Mouse (Mus musculus) gastrocnemius, postnatal 10 days (tissue): ENCODE measurements around the gene Rab4a. TPM values are rescaled to one million over a fixed set of nuclear protein-coding genes. Genes with fewer than 3 reads are reported as not detected.

Experiments used
- DNase-seq: peaks from one replicate; pipeline ENCODE4 v3.0.0; 2021; ENCODE audit warnings: mixed read lengths
- total RNA-seq, 2 experiments: library from RNA; stranded (reverse); gene quantifications; 2 replicates each; pipeline ENCODE4 v1.2.3; 2021

The Rab4a gene
- total RNA-seq, 2 experiments from 2014 or later, result 11.7 to 14.1 TPM

DNA sequence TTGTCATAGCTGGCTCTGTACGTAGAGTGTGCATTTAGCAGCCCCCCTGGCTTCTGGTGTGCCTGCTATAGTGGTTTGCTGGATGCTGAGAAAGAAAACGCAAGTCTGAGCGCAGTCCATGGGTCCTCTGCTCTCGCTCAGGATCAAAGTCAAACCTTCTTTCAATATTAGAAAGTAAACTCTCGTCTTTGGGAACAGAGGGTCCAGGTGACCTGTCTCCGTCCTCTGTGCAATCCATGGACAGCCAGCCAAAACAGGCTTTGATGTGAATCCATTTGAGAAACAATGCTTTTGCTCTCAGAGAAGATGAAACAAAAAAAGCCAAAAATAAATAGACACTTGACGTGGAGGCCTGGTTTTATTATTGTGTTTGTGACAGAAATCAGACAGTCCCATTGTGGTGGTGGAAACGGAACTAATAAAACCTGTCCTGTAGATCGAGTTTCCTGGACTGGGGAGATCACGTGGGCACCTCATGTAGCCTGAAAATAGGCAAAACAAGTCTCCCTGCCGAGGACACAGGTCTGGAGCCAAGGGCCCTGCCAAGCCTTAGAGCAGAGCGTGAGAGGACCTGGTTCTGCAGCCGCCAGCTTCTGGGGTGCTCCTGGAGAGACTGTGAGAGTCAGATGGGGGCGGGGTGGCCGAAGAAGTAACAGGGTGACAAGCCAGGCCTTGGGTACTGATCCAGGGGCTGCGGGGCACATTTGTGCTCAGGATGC lies 7.5 kb downstream of the Rab4a start:
- no peak for DNase-seq

DNA sequence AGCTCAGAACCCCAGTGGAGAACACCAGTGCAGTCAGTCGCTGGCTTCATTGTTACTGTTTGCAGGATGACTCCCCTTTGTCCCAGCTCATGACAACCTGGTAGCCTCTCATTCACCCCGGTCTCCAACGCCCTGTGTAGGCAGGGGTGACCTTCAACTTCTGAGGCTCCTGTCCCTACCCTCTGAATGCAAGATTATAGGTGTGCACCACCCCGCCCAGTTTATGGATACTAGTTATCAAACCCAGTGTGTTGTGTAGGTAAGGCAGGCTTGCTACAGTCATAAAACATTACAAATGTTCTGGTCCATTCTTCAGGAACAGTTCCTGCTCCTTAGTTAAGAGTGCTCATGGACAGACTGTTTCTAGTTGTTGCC lies 8.1 kb downstream of the Rab4a start:
- DNase-seq, result no peak

DNA sequence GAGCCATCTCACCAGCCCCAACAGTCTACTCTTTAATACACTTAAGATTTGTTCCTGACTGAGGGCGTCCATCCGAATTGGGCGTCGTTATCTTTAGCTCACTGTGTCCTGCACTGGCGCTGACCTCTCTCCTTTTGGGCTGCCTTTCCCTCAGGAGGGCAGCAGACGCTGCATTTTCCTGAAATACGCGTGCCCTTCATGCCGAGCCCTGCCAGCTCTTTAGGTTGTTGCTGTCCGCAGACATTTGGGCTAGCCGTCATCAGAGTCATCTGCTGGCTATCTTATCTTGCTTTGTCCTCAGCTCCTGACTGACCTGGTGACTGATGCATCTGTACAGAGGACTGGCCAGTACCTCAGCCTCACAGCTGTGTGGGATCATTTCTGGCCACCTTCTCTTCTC lies 9.5 kb downstream of the Rab4a start:
- DNase-seq, result no peak

DNA sequence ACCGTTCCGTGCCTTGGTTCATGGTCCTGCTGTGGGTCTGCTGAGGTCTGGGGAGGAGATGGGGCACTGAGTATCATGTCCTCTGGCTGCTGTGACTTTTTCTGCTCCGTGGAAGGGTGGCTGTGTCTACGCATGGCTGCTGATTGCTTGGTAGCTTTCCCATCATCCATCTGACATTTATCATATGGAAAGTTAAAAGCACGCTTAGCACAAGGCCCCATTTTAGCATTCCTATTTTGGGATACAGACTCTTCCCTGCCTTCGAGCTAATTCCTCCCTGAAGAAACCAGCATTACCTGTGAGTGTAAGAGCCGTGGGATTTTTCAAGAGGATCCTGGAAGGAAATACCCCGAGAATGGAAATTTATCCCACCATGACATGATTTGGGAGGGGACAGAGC lies 11.2 kb downstream of the Rab4a start:
- no peak for DNase-seq

DNA sequence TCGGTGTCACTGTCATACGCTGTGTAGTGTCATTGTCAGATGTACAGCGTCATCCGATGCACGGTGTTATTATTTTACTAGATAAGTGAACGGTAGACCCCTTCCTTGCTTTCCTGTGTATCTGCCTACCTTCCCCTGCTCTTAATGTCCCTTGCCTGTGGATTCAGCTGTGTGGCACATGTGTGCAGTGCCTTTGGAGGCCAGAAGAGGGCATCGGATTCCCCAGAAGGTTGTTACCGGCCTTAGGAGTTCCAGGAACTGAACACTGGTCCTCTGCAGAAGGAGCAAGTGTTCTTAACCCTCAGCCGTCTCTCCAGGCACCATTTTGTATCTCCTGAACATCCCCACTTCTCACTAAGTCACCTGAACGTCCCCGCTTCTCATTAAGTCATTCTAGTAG lies 12.0 kb downstream of the Rab4a start:
- no peak for DNase-seq

DNA sequence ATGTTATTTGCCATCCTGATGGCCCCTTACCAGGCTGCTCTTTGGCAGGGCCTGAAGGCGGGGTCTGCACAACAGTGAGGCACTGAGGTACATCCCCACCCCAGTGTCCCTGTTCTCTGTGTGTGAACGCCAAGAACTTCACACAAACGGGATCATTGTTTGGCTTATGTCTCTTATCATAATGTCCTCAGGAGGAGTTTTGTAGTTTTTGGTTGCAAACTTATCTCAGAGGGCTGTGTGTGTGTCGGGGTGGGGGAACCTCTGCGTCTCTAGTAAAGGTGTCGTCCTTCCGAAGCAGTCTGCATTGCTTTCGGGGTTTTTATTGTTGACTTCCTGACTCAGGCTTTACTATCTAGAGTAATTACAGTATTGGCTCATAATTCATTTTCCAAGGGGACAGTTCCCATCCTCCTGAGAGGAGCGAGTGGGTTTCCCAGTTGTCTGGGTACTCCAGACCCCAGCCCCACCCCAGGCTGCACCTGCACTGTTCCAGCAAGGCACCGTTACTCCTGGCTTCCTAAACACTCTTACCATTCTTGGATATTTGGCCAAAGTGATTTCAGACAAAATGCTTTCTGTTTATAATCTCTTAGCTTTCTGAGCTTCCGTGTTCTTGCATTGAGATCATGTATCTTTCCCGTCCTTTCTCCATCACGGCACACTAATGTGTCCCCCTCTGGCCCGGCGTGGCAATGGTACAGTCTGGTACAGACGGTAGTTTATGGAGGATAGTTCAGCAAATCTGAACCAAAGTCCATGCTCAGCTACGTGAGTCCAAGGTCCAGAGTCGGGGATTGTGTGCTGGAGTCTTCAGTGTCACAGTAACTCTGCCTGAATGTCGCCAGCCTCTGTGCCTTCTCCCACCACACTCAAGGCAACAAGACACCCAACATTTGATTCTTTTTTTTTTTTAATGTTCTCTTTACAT lies 14.2 kb downstream of the Rab4a start:
- DNase-seq, result no peak

DNA sequence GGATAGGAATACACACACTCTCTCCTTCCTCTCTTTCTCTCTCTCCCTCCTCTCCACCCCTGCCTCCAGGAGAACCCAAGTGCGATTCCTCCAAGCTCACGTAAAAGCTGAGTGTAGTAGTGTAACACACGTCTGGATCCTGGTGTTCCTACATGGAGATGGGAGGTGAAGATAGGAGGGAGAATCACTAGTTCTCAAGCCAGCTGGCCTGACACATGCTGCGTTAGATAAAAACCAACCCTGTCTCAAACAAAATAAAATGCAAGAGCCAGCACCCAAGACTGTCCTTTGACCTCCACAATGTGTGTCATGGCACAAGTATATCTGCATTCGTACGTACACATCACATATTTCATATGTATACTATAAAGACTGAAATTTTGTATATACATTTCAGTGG lies 15.0 kb downstream of the Rab4a start:
- DNase-seq, result no peak

DNA sequence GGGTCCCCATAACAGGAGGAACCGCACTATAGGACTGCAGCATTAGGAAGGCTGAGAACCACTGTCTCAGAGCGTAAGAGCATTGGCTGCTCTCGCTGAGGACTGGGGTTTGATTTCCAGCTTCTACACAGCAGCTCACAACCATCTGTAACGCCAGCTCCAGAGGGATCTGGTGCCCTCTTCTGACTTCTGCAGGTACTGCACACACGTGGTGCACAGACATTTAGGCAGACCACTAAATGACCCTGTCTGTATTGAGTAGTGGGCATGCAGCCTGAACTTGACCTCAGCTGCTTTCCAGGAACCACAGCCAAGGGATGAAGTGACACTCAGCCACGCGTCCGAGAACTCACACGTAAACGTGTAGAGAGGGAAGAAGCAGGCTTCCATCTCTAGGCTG lies 17.3 kb downstream of the Rab4a start:
- DNase-seq, result no peak

DNA sequence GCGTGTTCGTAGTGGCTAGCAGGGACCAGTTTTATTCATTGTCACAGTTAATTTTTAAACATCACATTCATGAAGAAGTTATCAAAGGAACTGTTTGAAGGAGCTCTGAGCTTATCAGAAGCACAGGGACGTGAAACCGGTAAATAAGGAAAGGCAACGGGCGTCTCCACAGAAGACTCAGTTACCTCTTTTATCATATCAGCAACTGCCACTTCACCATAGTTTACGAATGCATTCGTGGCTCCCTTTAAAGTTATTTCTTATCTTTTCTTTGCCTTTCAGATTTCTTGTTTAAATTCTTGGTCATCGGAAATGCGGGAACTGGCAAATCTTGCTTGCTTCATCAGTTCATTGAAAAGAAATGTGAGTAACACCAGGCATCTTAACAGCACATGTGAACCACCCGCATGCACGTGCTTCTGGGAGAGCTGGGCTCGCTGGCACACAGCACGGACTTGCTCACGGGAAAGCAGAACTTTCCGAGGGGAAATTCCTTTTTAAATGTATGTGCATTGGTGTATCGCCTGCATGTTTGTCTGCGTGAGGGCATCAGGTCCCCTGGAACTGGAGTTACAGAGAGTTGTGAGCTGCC lies 17.8 kb downstream of the Rab4a start:
- no peak for DNase-seq

DNA sequence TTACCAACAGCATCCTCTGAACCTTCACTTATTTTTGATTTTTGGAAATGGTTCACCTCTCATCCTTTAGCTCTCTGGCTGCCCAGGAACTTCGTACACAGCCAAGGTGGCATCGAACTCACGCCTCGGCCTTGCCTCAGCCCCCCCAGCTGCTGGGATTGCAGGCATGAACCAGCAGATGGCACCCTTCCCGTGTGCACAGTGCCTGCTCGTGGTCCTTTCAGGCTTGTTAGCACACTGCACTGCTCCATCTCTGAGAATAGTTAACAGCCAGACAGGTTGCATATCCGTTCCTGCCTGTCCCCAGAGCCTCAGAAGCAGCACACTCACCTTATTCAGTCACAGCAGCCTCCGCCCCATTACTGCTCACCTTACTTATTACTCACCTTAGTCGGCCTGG lies 20.2 kb downstream of the Rab4a start:
- DNase-seq, result no peak

DNA sequence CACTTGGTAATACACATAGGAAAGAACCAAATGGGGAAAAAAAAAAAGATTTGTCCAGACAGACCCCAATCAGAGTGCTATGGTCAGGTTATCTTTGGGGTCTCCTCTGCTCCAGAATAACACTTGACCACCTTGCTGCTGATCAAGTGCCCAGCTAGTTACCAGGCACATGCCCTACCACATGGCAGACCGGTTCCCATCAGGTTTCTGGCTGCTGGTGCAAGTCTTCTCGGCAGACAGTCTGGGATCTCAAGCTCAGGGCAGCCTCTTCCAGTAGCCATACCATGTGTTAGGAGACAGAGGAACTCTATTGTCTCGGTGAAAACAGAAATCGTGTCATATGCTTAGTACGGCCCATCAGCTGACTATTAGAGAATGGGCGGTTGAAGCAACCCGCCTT lies 21.0 kb downstream of the Rab4a start:
- DNase-seq, result no peak

DNA sequence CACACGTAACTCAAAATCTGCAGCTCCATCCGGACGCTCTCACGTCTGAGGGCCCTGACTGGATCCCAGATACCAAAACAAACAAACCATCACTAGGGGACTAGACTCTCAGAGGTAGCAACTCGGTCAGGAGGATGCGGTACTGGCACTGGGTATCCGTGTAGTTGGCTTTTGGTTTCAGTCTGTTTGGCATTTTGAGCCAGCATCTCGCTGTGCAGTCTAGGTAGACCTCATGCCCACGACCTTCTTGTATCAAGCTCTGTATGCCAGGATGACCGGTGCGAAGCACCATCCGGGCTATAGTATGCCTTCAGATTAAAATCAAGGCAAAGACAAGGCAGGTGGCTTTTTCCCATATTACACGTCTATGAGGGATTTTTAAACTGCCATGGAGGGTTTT lies 21.7 kb downstream of the Rab4a start:
- no peak for DNase-seq

DNA sequence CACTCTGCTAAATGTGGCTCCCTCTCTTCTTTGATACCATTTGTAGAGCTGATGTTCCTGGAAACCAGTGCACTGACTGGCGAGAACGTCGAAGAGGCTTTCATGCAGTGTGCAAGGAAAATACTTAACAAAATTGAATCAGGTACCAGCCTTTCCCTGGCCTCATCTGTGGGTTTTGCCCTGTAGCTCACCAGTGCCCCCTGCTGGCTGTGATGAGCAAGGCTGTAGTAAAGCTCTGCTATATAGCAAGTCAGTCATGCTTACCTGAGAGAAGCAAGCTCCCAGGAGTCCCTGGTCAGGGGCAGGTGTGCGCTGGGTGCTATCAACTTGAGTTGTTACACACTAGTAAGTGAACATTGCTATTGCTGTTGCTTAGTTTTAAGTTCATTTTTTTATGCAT lies 27.0 kb downstream of the Rab4a start:
- peak; percentile 63 for DNase-seq

DNA sequence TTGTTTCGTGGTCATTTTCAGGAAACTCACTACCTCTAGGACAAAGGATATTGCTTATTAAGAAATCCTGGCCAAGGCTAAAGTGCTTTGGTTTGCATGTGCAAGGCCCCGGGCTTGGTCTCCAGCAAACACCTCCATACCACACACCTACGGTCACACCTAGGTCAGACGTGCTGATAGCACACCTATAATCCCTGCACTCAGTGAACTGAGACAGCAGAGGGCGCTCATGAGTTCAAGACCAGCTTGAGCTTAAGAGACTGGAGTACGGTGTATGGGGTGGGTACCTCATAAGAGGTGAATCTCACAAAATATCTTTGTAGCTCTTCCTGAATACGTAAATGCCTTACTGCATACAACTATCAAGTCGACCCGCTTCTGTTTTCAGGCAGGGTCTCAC lies 29.7 kb downstream of the Rab4a start:
- DNase-seq, result peak; percentile 63

DNA sequence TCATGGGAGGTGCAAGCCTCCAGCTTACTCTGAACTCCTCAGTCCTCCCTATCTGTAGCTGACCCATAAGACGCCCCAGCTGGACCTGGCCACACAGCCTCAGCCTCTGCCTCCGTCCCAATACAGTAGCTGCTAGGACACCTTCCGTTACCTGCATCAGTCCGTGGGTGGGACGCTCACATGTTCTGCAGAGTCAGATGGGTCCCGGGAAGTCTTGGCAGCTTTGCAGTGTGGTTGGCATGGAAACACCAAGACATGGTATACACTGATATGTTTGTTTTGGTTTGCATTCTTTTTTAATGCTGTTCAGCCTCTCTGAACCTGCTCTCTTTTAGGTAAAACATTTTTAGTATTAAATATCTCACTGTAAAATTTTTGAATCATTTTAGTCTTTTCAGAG lies 30.6 kb downstream of the Rab4a start:
- no peak for DNase-seq

DNA sequence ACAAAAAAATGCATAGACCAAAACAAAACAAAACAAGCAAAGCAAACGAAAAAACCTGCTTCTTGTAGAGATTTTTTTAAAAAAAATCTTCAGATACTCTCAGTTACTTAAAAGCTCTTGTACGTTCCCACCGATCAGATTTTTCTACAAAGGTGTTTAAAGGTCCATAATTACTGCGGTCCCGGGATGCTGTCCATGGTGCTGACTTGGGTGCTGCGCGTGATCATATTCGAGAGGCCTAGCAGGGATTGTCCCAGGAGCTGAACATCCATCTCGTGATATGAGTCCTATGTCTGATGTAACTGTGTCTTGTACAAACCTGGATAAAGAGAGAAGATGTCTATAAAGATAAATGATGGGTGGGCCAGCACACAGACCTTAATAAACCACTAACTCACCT lies 32.7 kb downstream of the Rab4a start:
- no peak for DNase-seq

DNA sequence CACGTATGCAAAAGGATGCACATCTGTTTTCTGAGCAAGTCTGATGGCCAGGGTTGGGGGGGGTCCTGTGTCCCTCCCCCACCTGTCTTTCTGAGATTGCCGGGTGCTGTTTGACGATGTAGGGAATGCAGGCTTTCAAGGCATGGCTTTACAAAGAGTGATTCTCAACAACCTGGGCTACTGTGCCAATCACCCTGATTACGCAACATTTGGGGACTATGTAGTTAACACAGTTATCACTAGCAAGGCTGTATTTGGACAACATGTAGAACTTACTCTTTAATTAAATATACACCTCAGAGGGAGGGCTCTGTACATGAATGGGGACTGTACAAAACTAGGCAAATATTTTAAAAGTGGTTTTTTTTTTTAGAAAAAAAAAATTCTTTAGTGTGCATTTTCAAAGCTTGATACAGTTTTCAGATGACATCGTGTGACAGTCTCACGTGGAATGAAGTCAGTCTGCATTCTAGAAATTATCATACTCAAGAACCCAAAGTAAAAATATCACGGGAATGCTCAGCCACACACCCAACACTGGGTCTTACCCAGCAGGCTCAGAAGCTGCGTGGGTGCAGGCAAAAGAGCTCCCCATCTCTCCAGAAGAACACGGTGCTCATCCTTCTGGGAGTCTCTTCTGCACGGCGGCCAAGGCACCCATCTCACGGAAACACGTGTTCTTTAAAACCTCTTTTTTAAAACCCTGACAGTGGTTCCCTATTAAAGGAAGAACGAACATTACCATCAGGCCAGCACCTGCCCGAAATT lies 35.0 kb downstream of the Rab4a start:
- DNase-seq, result no peak

DNA sequence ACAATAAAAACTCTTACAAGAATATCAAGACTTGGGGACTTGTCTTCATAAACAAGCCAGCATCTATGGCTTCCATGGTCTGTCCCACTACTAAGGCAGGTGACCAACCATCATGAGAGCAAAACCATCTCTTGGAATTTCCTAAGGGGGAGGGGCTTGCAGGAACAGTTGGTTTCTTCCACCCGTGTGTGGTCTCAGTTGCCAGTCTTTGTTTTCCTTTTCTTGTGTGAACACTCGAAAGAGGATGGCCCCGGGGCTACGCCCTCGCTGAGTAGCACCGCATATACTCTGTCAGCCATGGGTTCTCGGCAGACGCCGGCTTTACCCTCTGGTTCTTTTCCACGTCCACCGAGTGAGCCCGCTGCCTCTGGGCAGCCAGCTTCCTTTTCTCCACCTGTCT lies 36.3 kb downstream of the Rab4a start:
- DNase-seq, result no peak

DNA sequence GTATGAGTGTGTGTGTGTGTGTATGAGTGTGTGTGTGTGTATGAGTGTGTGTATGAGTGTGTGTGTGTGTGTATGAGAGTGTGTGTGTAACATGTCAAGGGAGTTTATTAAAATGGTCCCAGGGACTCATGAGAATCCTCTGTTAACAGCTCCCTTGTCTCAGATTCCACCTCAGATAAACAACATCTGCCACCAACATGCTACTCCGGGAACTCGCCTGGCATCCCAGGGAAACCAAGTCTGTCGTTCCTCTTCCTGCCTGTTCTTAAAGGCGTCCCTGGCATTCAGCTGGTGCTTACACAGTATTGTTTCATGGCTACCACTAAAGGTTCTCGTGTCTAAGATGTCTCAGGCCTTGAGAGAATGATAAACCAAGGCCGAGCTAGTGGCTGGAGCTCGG lies 38.6 kb downstream of the Rab4a start:
- no peak for DNase-seq

DNA sequence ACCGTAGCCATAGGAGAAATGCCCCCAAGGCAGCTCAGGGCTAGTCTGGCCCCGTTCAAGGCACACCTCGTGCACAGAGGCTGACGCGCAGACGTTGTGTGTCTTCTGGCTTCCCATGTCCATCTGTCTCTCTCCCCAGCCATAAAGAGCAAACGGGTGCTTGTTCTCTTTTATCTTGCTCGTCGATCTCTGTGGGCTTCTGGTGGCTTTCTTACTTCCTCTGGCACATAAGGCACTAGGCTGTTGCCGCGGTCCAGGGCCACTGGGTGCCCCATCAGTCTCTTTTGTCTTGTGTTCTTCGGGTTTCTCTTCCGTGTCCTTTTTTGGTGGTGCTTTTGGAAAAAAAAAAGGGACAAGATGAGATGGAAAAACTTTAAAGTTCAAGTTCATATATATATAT lies 39.3 kb downstream of the Rab4a start:
- DNase-seq, result no peak

DNA sequence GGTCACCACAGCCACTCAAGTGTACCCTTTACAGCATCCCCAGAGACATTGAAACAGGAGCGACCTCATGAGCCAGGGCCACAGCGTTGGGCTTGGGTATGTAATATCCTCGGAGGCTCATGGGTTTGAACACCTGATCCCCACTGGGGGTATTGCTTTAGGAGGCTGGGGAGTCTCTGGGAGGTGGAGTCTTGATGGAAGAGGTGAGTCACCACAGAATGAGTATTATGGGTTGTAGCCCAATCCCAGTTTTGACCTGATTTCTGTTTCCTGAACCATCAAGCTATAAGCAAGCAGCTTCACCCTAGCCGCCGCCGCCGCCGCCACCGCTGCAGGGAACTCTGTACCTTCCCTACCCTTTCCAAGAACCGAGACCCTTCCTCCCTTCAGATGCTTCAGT lies 40.2 kb downstream of the Rab4a start:
- no peak for DNase-seq

DNA sequence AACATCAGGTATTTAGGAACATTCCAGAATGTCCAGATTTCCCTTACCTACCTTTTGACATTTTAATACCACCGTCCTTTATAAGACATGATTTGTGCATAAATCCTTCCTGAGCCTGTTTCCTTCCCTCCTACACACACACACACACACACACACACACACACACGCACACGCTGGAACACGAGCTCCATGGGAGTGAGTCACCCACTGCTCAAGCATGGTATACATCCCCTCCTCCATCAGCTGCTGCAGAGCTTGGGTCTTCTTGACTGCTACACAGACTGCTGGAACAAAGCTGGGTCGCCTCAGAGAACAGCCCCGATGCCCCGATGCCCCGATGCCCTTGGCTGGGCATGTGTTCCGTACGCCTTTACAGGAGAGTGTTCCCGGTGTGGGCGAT lies 40.7 kb downstream of the Rab4a start:
- DNase-seq, result no peak

DNA sequence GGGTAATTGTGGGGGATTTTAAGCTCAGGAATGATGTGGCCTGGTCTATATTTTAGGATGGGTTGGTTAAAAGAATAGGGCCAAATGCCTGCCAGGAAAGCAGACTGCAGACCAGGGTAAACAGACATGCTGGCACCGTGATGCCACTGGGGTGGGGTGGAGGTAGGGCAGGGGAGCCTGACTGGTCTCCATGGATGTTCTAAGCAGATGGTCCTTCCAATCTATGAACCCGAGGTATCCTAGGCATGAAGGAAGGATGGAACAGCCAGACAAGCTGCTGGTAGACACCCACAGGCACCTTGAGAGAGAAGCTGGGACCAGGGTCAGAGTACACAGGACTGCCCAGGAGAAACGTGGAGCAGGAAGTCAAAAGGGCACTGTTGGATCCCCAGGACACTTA lies 41.8 kb downstream of the Rab4a start:
- DNase-seq, result no peak
